Mouse (Mus musculus) intestine, postnatal 0 days (tissue): Measurements from ENCODE around the gene Sorcs1. TPM values are rescaled to one million over a fixed set of nuclear protein-coding genes. Genes with fewer than 3 reads are reported as not detected.

Experiments
- ATAC-seq: fragments of 200-750 bp; cut with Nextera tagmentation; 2 replicates; pipeline ENCODE4 v1.8.0; 2017; ENCODE audit warnings: mild to moderate bottlenecking, moderate TSS enrichment, moderate library complexity
- H3K27ac ChIP-seq: fragments of 300-500 bp; sonication (generic); 2 replicates; pipeline ENCODE4 v1.5.1; 2014; ENCODE audit warnings: mild to moderate bottlenecking, low read depth, low read length, moderate library complexity
- H3K27me3 ChIP-seq: fragments of 300-500 bp; sonication (generic); replicated peaks from 2 replicates; pipeline ENCODE4 v1.6.1; 2014; ENCODE audit warnings: low read length, mixed read lengths; ENCODE audit not compliant: control insufficient read depth, insufficient read depth
- H3K36me3 ChIP-seq: fragments of 300-500 bp; sonication (generic); 2 replicates; pipeline ENCODE4 v1.6.1; 2014; ENCODE audit warnings: mild to moderate bottlenecking, moderate library complexity; ENCODE audit not compliant: control insufficient read depth, insufficient read depth
- H3K4me1 ChIP-seq: fragments of 300-500 bp; sonication (generic); replicated peaks from 2 replicates; pipeline ENCODE4 v1.6.1; 2014; ENCODE audit warnings: antibody characterized with exemption, low read length, mixed read lengths; ENCODE audit not compliant: control insufficient read depth, insufficient read depth
- H3K4me2 ChIP-seq: fragments of 300-500 bp; sonication (generic); replicated peaks from 2 replicates; pipeline ENCODE4 v1.6.1; 2014; ENCODE audit warnings: low read depth, mild to moderate bottlenecking, moderate library complexity
- H3K4me3 ChIP-seq: fragments of 300-500 bp; sonication (generic); 2 replicates; pipeline ENCODE4 v1.5.1; 2014; ENCODE audit warnings: low read depth, low read length
- H3K9ac ChIP-seq: fragments of 300-500 bp; sonication (generic); 2 replicates; pipeline ENCODE4 v1.6.1; 2014; ENCODE audit warnings: mild to moderate bottlenecking, low read depth, low read length
- H3K9me3 ChIP-seq: fragments of 300-500 bp; sonication (generic); 2 replicates; pipeline ENCODE4 v1.6.1; 2016; ENCODE audit warnings: mixed run types; ENCODE audit not compliant: control insufficient read depth
- CTCF ChIP-seq: sonication (generic); IDR thresholded peaks from 2 replicates; pipeline ENCODE4 v1.5.1; 2016; ENCODE audit warnings: low read depth, mild to moderate bottlenecking, control low read depth, antibody characterized with exemption, moderate library complexity
- WGBS: fragments of 180-500 bp; shearing (Covaris S2); extraction: QIAGEN DNeasy Blood & Tissue Kit; methylation state at CpG from one replicate; pipeline ENCODE4 v1.1.7; 2014; 5-methylcytosine and 5-hydroxymethylcytosine counted together
- polyA plus RNA-seq: library from polyadenylated mRNA; unstranded; fragments of >200 nt; fragmentation: Nextera tagmentation; extraction: Ambion mirVana; gene quantifications from 2 replicates; pipeline ENCODE4 v1.2.1, GENCODE M21; 2015

Gene Sorcs1
- polyA plus RNA-seq, 1 experiment from 2014 or later, result 0.87 TPM

DNA sequence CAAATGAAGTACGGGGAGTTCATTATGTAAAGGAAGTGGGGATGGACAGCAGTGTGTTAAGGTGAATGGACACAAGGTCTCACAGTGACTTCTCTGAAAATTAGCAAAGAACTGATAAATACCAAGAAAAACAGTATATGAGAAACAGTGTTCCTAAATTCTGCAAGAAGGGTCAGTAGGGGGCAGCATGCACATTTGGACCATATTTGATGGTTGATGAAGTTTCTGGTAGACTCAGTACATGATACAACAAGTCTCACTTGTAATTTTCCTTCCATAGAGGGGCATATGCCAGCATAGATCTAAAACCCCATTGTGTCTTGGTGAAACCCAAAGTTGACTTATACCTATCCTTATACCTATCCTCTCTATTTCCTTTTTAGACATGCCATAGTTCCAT lies 414.0 kb downstream of the Sorcs1 start:
- Histone ChIP-seq H3K4me2 (no peak overlapping the region), H3K36me3 (no peaks in the 10 kb centered on the region), H3K4me1 (no peaks in the 10 kb centered on the region), H3K9ac (no peak overlapping the region), H3K9me3 (no peaks in the 10 kb centered on the region), H3K4me3 (no peak overlapping the region), H3K27ac (no peak overlapping the region), H3K27me3 (no peaks in the 10 kb centered on the region)
- WGBS, result 72% methylated on average over 1 of the region's 1 CpGs
- TF ChIP-seq CTCF, result peak; percentile 60
- ATAC-seq, result no peak

DNA sequence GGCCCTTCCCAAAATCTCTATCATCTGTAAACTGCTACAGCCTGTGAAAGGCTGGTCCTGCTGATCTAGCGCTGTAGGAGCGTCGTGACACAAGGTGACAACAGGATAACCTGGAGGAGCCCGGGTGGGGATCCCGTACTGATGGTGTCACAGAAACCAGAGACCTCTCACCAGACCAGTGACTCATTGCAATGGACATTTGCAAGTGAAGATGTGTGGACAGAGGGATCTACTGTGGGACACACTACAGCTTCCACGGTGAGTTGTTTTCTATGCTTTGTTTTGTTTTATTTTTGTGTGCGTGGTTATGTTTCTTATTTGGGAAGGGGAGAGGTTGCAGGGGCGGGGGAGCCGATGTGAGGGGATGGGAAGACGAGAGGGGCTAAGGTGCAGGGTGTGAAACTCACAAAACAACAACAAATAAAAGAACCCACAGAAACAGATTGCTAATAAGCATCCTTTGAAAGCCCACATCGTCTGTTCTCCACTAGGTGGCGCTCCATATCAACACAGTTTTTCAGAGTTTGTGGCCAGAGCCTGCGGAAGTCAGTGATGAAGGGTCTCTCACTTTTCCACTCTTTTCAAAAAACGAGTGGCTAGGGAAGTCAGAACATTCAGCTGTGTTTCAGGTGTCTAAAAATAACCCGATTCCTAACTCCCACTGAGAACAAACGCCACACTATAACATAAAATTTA lies 419.6 kb downstream of the Sorcs1 start:
- Histone ChIP-seq H3K27ac (no peak overlapping the region), H3K27me3 (no peaks in the 10 kb centered on the region), H3K36me3 (no peaks in the 10 kb centered on the region), H3K9ac (no peak overlapping the region), H3K9me3 (no peaks in the 10 kb centered on the region), H3K4me1 (no peaks in the 10 kb centered on the region), H3K4me3 (no peak overlapping the region), H3K4me2 (no peak overlapping the region)
- 44% methylated on average over 16 of the region's 16 CpGs for WGBS
- TF ChIP-seq CTCF, result peak; percentile 88
- ATAC-seq, result no peak

- no peak overlapping the region for H3K4me3 ChIP-seq
- no peaks in the 10 kb centered on the region for H3K36me3 ChIP-seq
- H3K9me3 ChIP-seq, result no peaks in the 10 kb centered on the region
- H3K27ac ChIP-seq, result no peak overlapping the region
- no peak for ATAC-seq
- TF ChIP-seq CTCF, result no peak
- 34% methylated on average over 5 of the region's 5 CpGs for WGBS
- no peaks in the 10 kb centered on the region for H3K4me1 ChIP-seq
- H3K4me2 ChIP-seq, result no peak overlapping the region
- no peaks in the 10 kb centered on the region for H3K27me3 ChIP-seq
- no peak overlapping the region for H3K9ac ChIP-seq
Measured at GRCm38 (mm10) chr19:50220476-50220875, 458.0 kb downstream of the Sorcs1 start.

DNA sequence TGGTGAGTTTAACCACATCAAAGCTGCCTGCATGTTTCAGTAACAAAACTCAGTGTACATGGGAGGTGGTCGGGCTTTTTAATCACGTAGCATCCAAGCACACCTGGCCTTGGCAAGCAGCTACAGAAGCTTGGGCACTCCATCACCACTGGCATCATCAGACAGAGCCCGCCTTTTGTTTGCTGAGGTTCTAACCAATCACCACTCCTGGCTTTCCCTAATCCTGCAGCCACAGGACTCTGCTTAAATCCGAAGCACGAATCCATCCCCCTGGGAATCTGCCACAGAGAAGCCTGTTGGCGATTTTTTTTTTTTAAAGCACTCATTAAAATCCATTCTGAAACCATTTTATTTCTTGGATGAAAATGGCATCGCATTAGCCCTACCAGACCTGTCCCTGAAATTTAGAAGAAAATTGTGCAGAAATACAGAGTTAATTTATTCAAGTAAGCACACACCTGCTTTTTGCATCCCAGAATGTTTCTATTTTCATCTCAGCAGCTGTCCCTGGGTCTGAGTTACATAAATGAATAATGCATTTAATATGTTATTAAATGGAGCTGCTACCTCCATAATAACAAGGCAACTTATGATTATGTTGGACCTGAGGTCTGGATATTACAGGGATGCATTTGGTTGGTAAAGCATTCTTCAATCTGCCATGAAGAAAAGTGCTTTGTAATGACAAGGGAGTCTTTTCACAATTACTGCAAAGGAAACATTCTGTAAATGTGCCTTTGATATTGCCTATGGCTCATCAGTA lies 463.8 kb downstream of the Sorcs1 start:
- H3K9ac ChIP-seq, result no peak overlapping the region
- no peak overlapping the region for H3K4me2 ChIP-seq
- H3K4me3 ChIP-seq, result no peak overlapping the region
- no peaks in the 10 kb centered on the region for H3K27me3 ChIP-seq
- 40% methylated on average over 7 of the region's 7 CpGs for WGBS
- H3K36me3 ChIP-seq, result no peaks in the 10 kb centered on the region
- no peak overlapping the region for H3K27ac ChIP-seq
- no peaks in the 10 kb centered on the region for H3K4me1 ChIP-seq
- no peak for ATAC-seq
- no peaks in the 10 kb centered on the region for H3K9me3 ChIP-seq
- no peak for TF ChIP-seq CTCF

DNA sequence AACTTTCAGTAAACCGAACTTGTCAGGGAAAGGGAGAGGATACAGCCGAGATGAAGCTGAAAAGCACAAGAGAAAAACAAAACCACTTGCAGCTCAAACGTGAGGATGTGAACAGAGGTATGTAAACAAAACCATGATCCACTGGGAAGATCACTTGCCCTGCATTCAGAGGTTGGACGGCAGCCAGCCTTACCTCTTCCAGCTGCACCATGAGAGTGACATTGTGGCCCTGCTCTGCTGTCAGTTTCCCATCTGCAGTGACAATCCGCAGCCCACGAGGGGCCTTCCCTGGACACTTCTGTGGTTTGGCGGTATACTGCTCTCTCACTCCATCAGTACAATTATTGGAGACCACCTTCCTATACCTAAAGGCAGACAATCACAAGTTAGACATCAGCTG lies 468.0 kb downstream of the Sorcs1 start:
- H3K9me3 ChIP-seq, result no peaks in the 10 kb centered on the region
- no peak overlapping the region for H3K9ac ChIP-seq
- TF ChIP-seq CTCF, result no peak
- H3K27me3 ChIP-seq, result no peaks in the 10 kb centered on the region
- H3K4me3 ChIP-seq, result no peak overlapping the region
- H3K36me3 ChIP-seq, result no peaks in the 10 kb centered on the region
- no peaks in the 10 kb centered on the region for H3K4me1 ChIP-seq
- no peak for ATAC-seq
- H3K4me2 ChIP-seq, result no peak overlapping the region
- 30% methylated on average over 7 of the region's 7 CpGs for WGBS
- no peak overlapping the region for H3K27ac ChIP-seq

- no peak overlapping the region for H3K27ac ChIP-seq
- 68% methylated on average over 6 of the region's 6 CpGs for WGBS
- TF ChIP-seq CTCF, result no peak
- H3K27me3 ChIP-seq, result no peaks in the 10 kb centered on the region
- no peak overlapping the region for H3K4me2 ChIP-seq
- ATAC-seq, result no peak
- H3K36me3 ChIP-seq, result no peaks in the 10 kb centered on the region
- H3K9ac ChIP-seq, result no peak overlapping the region
- no peak overlapping the region for H3K4me3 ChIP-seq
- no peaks in the 10 kb centered on the region for H3K9me3 ChIP-seq
- H3K4me1 ChIP-seq, result no peaks in the 10 kb centered on the region
Measured at GRCm38 (mm10) chr19:50204341-50204740, 474.1 kb downstream of the Sorcs1 start.
